Mouse (Mus musculus): ENCODE results near the gene Retnlg.

DNA sequence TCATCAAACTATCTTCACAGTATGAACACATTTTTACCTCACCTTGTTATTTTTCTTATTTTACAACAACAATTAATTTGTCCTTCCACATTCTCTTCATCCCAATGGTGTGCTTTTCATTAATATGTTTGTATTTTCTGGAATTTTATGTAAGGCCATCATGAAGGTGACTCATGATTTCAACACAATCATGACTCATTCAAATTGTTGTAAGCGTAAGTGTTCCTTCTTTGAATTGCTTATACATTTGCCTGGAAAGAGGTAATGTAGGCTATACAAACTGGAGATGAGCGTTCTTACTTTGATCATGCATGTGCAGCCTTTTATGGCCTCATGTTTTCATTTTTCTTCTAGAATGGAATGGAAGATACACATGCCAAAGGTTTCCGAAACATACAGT is 40.8 kb downstream of the Retnlg start:
- TF ChIP-seq POLR2A (IDR thresholded peaks at IDR 0.05; ENCODE audit: insufficient read depth, low read length) (no peak), CTCF (IDR thresholded peaks at IDR 0.05; ENCODE audit: low read depth, low read length) (no peak), EP300 (IDR thresholded peaks at IDR 0.05; ENCODE audit: insufficient read depth, low read depth, low read length) (no peak)

Measured in ES-Bruce4 (cell line).